Mouse (Mus musculus) urinary bladder, adult 18-20 months (tissue): ENCODE measurements around the gene Shroom3.
"Not testable (repeated sequence)": the region's sequence is repeated elsewhere in the genome, so short reads cannot be mapped to it uniquely, and the experiment has no call there.

Experiments used
- DNase-seq, 2 experiments: peaks; one replicate each; pipeline ENCODE4 v3.0.0; 2022; ENCODE audit warnings: low spot score in 2 of 2, mixed read lengths in 2 of 2

Gene Shroom3

DNA sequence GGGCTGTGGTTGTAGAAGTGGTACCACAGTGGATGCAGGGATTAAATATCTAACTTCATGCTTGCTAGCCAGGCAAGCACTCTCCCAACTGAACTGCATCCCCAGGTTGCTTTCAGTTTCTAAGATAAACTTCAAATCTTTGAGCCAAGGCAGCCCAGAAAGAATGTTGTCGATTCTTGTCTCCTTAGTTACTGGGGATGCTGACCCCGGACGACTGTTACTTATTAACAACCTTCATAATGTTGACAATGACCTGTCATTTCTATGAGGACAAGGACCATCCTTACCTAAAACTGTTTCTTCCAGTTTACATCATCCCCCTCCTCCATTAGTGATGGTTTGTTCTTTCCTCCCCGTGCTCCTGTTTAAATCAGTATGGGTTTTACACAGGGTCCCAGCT, 210.0 kb downstream of the Shroom3 start:
- DNase-seq: no peak

GRCm38 (mm10) chr5:92893711-92894110, 210.5 kb downstream of the Shroom3 start:
- DNase-seq: no peak

- DNase-seq: no peak
These were observed 212.6 kb downstream of the Shroom3 start for GRCm38 (mm10) chr5:92895877-92896276.

DNA sequence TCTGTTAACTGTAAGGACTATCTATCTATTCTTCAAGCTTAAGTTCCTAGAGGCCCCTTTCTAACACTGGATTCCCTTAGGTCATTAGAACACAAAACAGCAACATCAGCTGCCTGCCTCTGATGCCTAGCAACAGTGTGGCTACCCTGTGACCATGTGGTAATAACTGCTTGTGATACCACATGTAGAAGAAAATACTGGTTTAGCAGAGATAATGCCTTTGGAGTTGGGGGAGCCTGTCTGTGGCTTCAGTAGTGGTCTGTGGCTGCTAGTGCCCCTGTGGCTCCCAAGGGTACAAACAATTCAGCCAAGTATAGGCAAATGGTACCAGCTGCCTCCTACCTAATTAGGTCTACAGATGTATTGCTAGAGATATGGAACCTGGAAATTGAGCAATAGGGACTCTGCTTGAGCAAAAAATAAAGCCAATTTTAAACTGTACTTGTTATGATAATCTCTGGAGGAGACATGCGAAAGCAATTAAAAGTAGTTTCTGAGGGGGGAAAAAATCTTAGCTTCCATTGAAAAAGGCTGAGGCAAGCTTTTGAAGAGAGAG, 213.6 kb downstream of the Shroom3 start:
- no peak for DNase-seq

DNA sequence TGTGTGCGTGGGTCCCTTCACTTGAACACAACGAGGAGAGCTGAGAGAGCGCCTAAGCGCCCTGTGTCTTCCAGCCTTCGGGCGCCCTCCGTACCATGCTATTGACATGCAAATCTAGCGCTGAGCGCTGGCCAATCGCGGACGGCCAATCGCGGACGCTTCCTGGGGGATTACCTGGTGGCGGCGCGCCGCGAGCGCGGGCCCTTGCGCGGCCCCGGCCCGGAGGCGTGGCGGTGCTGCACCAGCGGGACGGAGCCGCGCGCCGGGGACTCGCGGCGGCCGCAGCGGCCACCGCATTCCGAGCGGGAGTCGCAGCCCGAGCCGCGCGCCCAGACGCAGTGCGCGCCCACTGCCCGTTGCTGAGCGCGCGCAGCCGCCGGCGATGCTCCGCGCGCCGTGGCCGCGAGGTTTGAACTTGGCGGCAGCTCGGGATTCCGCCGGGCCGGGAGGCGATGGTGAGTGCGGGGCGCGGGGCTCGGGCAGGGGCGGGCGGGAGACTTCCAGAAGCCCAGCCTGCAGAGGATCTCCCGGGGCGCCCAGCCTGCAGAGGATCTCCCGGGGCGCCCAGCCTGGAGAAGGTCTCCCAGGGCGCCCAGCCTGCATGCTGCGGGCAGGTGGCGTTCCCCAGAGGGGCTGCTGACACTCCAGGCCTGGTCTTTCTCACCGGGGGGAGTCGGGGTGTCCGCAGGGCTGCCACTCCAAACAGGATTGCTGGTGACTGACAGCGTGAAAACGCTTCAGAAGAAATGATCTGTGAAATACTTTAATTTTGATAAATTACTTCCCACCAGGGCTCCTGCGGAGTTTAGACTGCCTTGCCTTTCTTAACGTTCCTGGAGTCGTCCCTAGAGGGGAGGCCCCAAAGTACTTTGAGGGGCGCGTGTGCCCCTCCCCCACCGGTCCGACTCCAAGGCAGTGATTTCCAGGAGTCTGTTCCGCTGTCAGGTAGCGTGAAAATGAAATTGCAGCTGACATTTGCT, 214.8 kb downstream of the Shroom3 start:
- peak; percentile 71 to 76 for DNase-seq

DNA sequence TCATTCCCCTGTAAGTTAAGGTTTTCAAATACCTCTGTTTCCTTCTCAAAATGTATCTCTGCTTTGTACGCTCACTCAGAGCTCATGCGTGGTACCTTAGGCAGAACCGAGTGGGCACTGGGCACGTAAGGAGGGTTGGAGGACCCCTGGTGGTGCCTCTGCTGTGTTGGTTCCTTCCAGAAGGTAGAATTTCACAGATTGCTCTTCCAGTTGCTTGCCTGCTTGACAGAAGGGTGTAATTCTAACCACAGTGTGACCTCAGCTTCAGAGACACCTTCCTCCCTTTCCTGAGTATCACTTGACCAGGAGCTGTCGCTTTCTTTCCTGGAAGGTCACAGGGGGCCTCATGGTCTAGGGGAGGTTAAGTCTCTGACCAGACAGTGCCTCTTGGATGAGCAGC, 217.2 kb downstream of the Shroom3 start:
- DNase-seq: no peak

GRCm38 (mm10) chr5:92901870-92902269, 218.6 kb downstream of the Shroom3 start:
- no peak for DNase-seq

DNA sequence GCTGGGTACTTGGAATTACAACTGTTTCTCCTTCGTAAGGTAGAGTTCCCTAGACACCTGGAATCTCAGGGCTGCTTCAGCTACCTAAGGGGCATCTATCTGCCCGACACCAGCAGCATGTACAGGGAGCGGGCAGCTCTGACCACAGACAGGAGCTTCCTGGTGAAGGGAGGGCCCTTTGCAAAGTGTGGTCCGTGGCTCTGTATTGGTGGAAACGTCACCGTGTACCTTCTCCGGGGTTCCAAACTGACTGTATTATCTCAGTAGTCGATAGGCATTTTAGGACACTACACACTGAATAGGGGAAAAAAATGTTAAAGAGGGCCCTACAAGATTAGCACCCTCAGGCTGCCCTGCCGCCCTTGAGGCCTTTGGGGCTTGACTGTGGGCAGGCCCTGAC, 221.9 kb downstream of the Shroom3 start:
- no peak for DNase-seq

DNA sequence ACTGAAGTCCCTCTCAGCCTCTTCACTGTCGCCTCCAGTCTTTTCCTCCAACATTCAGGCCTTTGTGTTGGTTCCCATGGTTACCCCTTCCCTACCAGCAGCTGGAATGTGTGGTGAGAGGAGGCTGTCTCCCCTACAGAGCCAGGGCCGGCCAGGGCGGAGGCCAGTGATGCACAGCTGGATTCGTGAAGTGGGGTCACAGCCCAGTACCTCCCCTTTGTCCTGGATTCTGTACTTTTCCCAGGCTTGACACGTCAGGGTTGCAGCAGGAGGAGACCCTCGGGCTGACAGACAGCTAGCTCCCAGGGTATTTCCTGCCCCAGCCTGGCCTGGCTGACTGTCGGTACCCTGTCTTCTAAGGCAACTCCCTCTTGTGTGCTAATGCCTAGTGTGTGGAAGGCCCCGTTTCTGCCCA, 222.4 kb downstream of the Shroom3 start:
- no peak for DNase-seq

DNA sequence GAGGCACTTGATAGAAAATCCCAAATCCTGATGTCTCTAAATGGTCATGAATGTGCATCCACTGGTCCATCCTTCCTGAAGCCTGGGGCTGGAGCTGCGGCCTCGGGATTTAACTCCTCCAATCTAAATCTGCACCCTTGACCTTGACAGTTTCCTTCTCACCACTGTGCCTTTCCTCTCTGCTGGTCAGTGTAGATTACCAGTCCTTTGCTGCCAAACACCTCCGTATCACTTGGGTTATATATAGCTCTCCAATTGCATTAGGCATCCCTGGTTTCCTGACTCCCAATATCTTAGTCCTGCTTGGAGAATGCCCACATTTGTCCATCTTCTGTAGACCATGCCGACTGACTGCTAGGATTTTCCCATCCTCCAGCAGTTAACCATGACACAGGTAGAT, 225.0 kb downstream of the Shroom3 start:
- no peak for DNase-seq

DNA sequence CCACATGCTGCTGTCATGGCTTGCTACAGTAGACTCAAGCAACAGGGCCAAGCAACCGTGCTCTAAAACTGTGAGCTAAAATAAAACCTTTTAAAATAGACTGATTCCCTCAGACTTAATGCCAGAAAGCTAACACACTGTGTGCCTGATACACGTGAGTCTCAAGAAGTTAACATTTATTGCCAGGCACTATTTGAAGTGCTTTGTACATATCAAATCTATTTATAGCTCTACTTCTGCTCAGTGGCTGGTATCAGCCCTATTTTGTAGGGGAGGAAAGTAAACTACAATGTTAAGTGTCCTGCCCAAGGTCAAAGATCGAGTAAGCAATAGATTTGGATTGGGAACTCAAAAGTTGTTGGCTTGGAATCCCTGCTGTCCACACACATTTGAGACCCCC, 227.6 kb downstream of the Shroom3 start:
- DNase-seq: no peak

GRCm38 (mm10) chr5:92915421-92915820, 232.2 kb downstream of the Shroom3 start:
- no peak for DNase-seq

GRCm38 (mm10) chr5:92917755-92918154, 234.5 kb downstream of the Shroom3 start:
- DNase-seq: no peak

DNA sequence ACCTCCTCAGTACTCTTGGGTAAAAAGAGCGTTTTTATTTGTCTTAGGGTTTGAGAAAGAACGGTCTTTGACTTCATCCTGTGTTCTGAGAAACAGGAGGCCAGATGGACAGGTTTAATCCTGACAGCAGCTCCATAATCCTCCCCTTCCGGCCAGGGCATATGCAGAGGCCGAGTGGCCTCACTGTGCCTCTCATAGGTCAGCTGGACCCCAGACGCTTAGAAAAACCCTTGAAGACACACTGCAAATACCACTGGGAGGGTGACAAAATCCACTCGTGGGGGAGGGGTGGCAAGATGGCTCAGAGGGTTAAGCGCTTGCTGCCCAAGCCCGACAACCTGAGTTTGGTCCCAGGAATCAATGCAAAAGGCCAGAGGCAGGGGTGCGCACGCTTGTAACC, 234.9 kb downstream of the Shroom3 start:
- no peak for DNase-seq

GRCm38 (mm10) chr5:92918866-92919265, 235.6 kb downstream of the Shroom3 start:
- DNase-seq: no peak

GRCm38 (mm10) chr5:92919390-92919789, 236.2 kb downstream of the Shroom3 start:
- DNase-seq: no peak

DNA sequence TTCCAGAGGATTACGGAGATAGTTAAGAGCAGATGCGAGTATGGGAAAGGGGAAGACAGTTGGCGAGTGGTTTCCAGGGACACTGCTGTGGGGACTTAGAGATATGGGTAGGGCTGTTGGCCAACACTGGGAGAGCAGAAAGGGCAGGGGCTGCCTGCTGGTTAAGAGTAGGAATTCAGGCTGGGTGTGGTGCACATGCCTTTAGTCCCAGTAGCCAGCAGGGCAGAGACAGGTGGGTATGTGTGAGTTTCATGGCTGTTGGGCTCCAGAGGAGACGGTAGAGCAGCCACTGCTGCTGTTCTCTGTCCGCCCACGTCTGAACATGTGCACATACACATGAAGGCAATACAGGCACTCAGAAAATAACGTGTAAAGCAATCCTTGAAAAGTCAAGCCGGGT, 237.7 kb downstream of the Shroom3 start:
- DNase-seq: no peak

- DNase-seq: no peak
These were observed 238.5 kb downstream of the Shroom3 start for GRCm38 (mm10) chr5:92921728-92922127.

DNA sequence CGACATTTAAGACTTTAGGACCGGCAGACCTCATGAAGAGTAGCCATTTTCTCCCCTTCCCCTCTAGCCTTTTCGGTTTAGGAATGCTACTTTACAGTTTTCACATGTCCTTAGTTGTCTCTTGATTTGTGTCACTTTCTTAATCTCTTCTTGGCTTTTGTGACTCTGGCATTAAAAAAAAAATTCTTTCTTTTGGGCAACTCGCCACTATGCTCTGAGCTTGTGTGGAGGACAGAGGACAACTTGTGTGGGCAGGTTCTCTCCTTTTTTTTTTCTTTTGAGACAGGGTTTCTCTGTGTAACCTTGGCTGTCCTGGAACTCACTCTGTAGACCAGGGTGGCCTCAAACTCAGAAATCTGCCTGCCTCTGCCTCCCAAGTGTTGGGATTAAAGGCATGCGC, 239.7 kb downstream of the Shroom3 start:
- not testable (repeated sequence) for DNase-seq

GRCm38 (mm10) chr5:92924851-92925477, 241.7 kb downstream of the Shroom3 start:
- peak; percentile 78 for DNase-seq

DNA sequence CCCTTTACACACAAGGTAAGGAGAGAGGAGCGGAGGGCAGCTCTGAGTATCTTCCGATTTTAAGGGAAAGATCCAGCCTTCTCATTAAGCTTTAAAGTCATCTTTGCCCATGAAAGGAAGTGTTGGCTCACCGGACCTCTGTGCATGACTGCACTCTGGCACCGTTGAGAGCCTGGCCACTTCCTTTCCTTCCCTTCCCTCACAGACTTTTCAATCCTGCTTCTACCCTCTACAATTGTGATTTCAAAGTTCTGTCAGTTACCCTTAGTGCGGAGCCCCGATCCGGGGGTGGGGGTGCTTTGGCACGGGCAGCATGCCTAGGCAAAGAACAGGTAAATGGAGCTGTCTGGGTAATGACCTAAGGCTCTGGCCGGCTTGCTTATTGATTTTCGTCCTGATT, 244.4 kb downstream of the Shroom3 start:
- DNase-seq: peak in 1 of 2 experiments; percentile 49

- DNase-seq: no peak
These were observed 247.3 kb downstream of the Shroom3 start for GRCm38 (mm10) chr5:92930557-92930956.

DNA sequence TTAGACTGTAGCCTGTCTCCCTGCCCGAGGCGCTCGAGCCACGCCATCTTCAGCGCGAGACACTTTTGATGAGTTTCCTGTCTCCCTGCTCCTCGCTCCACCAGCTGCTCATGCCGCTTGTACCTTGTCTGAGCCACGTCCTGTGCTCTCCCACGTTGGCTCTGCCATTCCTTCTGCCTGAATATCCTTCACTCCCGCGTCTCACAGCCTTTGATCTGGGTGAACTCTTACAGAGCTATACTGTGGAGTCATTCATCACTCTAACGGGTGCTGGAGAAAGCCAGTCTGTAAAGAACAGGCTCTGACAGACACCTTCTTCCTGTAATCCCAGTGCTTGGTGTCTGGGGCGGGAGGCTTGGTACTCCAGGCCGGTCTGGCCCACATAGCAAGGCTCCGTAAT, 248.1 kb downstream of the Shroom3 start:
- no peak for DNase-seq
